Mouse (Mus musculus): ENCODE data around the gene Chd6. TPM values are rescaled to one million over a fixed set of nuclear protein-coding genes. Genes with fewer than 3 reads are reported as not detected.

Gene Chd6
- polyA plus RNA-seq, 1 experiment = 22.2 TPM

GRCm38 (mm10) chr2:160951595-160951994, 157.3 kb downstream of the Chd6 start:
- TF ChIP-seq POLR2A (IDR thresholded peaks at IDR 0.05; ENCODE audit: borderline replicate concordance, control insufficient read depth, low read depth, low read length) (no peak), CTCF (IDR thresholded peaks at IDR 0.05; ENCODE audit: control insufficient read depth, insufficient read depth, low read length) (no peak)
- Histone ChIP-seq H3K4me1 (ENCODE audit: control insufficient read depth, insufficient read depth, low read length) (no peaks in the 10 kb centered on the region), H3K27ac (ENCODE audit: control insufficient read depth, insufficient read depth, low read depth, low read length, poor library complexity) (no peak overlapping the region), H3K4me3 (replicated peaks; ENCODE audit: control insufficient read depth, low read depth, low read length) (no peak overlapping the region)
- 79% methylated on average over 4 of the region's 4 CpGs for WGBS

GRCm38 (mm10) chr2:160942443-160942842, 166.4 kb downstream of the Chd6 start:
- Histone ChIP-seq H3K4me1 (ENCODE audit: control insufficient read depth, insufficient read depth, low read length) (no peaks in the 10 kb centered on the region), H3K4me3 (replicated peaks; ENCODE audit: control insufficient read depth, low read depth, low read length) (no peak overlapping the region), H3K27ac (ENCODE audit: control insufficient read depth, insufficient read depth, low read depth, low read length, poor library complexity) (no peak overlapping the region)
- no peak for TF ChIP-seq CTCF (IDR thresholded peaks at IDR 0.05; ENCODE audit: control insufficient read depth, insufficient read depth, low read length)
- no peak for TF ChIP-seq POLR2A (IDR thresholded peaks at IDR 0.05; ENCODE audit: borderline replicate concordance, control insufficient read depth, low read depth, low read length)
- WGBS = 67% methylated on average over 3 of the region's 3 CpGs

GRCm38 (mm10) chr2:160940930-160941709, 167.8 kb downstream of the Chd6 start:
- 80% methylated on average over 17 of the region's 17 CpGs for WGBS
- TF ChIP-seq CTCF (IDR thresholded peaks at IDR 0.05; ENCODE audit: control insufficient read depth, insufficient read depth, low read length) (no peak), POLR2A (IDR thresholded peaks at IDR 0.05; ENCODE audit: borderline replicate concordance, control insufficient read depth, low read depth, low read length) (no peak)
- H3K4me3 ChIP-seq (replicated peaks; ENCODE audit: control insufficient read depth, low read depth, low read length) = no peak overlapping the region
- H3K27ac ChIP-seq (ENCODE audit: control insufficient read depth, insufficient read depth, low read depth, low read length, poor library complexity) = no peak overlapping the region
- no peaks in the 10 kb centered on the region for H3K4me1 ChIP-seq (ENCODE audit: control insufficient read depth, insufficient read depth, low read length)

- no peak overlapping the region for H3K4me3 ChIP-seq (replicated peaks; ENCODE audit: control insufficient read depth, low read depth, low read length)
- WGBS = 73% methylated on average over 4 of the region's 4 CpGs
- TF ChIP-seq CTCF (IDR thresholded peaks at IDR 0.05; ENCODE audit: control insufficient read depth, insufficient read depth, low read length) = no peak
- no peak for TF ChIP-seq POLR2A (IDR thresholded peaks at IDR 0.05; ENCODE audit: borderline replicate concordance, control insufficient read depth, low read depth, low read length)
- no peaks in the 10 kb centered on the region for H3K4me1 ChIP-seq (ENCODE audit: control insufficient read depth, insufficient read depth, low read length)
- no peak overlapping the region for H3K27ac ChIP-seq (ENCODE audit: control insufficient read depth, insufficient read depth, low read depth, low read length, poor library complexity)
These were observed 174.4 kb downstream of the Chd6 start for GRCm38 (mm10) chr2:160934451-160934850.

- H3K4me3 ChIP-seq (replicated peaks; ENCODE audit: control insufficient read depth, low read depth, low read length) = no peak overlapping the region
- TF ChIP-seq POLR2A (IDR thresholded peaks at IDR 0.05; ENCODE audit: borderline replicate concordance, control insufficient read depth, low read depth, low read length) = no peak
- 0 out of 2 replicates have a peak, but pooled peaks have one; percentile 10 for TF ChIP-seq CTCF (IDR thresholded peaks at IDR 0.05; ENCODE audit: control insufficient read depth, insufficient read depth, low read length)
- WGBS = 64% methylated on average over 5 of the region's 5 CpGs
- H3K4me1 ChIP-seq (ENCODE audit: control insufficient read depth, insufficient read depth, low read length) = no peaks in the 10 kb centered on the region
- no peak overlapping the region for H3K27ac ChIP-seq (ENCODE audit: control insufficient read depth, insufficient read depth, low read depth, low read length, poor library complexity)
These were observed 175.0 kb downstream of the Chd6 start for GRCm38 (mm10) chr2:160933890-160934289.

- Histone ChIP-seq H3K27ac (ENCODE audit: control insufficient read depth, insufficient read depth, low read depth, low read length, poor library complexity) (no peak overlapping the region), H3K4me3 (replicated peaks; ENCODE audit: control insufficient read depth, low read depth, low read length) (no peak overlapping the region), H3K4me1 (ENCODE audit: control insufficient read depth, insufficient read depth, low read length) (no peaks in the 10 kb centered on the region)
- TF ChIP-seq CTCF (IDR thresholded peaks at IDR 0.05; ENCODE audit: control insufficient read depth, insufficient read depth, low read length) (no peak), POLR2A (IDR thresholded peaks at IDR 0.05; ENCODE audit: borderline replicate concordance, control insufficient read depth, low read depth, low read length) (no peak)
- WGBS = 82% methylated on average over 3 of the region's 3 CpGs
These were observed 175.9 kb downstream of the Chd6 start for GRCm38 (mm10) chr2:160932981-160933380.

GRCm38 (mm10) chr2:160932325-160932724, 176.6 kb downstream of the Chd6 start:
- no peak overlapping the region for H3K4me3 ChIP-seq (replicated peaks; ENCODE audit: control insufficient read depth, low read depth, low read length)
- H3K4me1 ChIP-seq (ENCODE audit: control insufficient read depth, insufficient read depth, low read length) = no peaks in the 10 kb centered on the region
- H3K27ac ChIP-seq (ENCODE audit: control insufficient read depth, insufficient read depth, low read depth, low read length, poor library complexity) = no peak overlapping the region
- WGBS = 76% methylated on average over 8 of the region's 8 CpGs
- TF ChIP-seq CTCF (IDR thresholded peaks at IDR 0.05; ENCODE audit: control insufficient read depth, insufficient read depth, low read length) (no peak), POLR2A (IDR thresholded peaks at IDR 0.05; ENCODE audit: borderline replicate concordance, control insufficient read depth, low read depth, low read length) (no peak)

- Histone ChIP-seq H3K4me3 (replicated peaks; ENCODE audit: control insufficient read depth, low read depth, low read length) (no peak overlapping the region), H3K4me1 (ENCODE audit: control insufficient read depth, insufficient read depth, low read length) (no peaks in the 10 kb centered on the region), H3K27ac (ENCODE audit: control insufficient read depth, insufficient read depth, low read depth, low read length, poor library complexity) (no peak overlapping the region)
- 87% methylated on average over 5 of the region's 5 CpGs for WGBS
- no peak for TF ChIP-seq CTCF (IDR thresholded peaks at IDR 0.05; ENCODE audit: control insufficient read depth, insufficient read depth, low read length)
- TF ChIP-seq POLR2A (IDR thresholded peaks at IDR 0.05; ENCODE audit: borderline replicate concordance, control insufficient read depth, low read depth, low read length) = no peak
These were observed 177.5 kb downstream of the Chd6 start for GRCm38 (mm10) chr2:160931378-160931777.

Measured in bone marrow, adult 2 months (tissue).